Mouse (Mus musculus) C2C12 (cell line): ENCODE data around the gene Elof1.

Source experiments
- CTCF ChIP-seq: IDR thresholded peaks from one replicate; pipeline ENCODE4 v1.5.1; 2011; ENCODE audit not compliant: control insufficient read depth, insufficient read depth, insufficient read length
- MYOG ChIP-seq: IDR thresholded peaks from one replicate; pipeline ENCODE4 v1.6.1; 2011; ENCODE audit not compliant: control insufficient read depth, insufficient read length; ENCODE audit errors: extremely low read depth

GRCm38 (mm10) chr9:22070791-22071573 lies 46.0 kb downstream of the Elof1 start, which contains the start of the genes Gm49318 and Zfp653:
- TF ChIP-seq MYOG: no peak
- TF ChIP-seq CTCF: no peak
